Mouse (Mus musculus) right cerebral cortex, postnatal 10 days (tissue): Measurements from ENCODE around the gene Olfr56.
"Not testable (repeated sequence)": the region's sequence is repeated elsewhere in the genome, so short reads cannot be mapped to it uniquely, and the experiment has no call there.

Source experiments
- DNase-seq, 2 experiments: peaks; one replicate each; pipeline ENCODE4 v3.0.0; 2021; ENCODE audit warnings: low spot score in 2 of 2

Olfr56 gene

GRCm38 (mm10) chr11:49168839-49169611 is 190.3 kb downstream of the Olfr56 start:
- DNase-seq, result peak in 1 of 2 experiments; percentile 32

DNA sequence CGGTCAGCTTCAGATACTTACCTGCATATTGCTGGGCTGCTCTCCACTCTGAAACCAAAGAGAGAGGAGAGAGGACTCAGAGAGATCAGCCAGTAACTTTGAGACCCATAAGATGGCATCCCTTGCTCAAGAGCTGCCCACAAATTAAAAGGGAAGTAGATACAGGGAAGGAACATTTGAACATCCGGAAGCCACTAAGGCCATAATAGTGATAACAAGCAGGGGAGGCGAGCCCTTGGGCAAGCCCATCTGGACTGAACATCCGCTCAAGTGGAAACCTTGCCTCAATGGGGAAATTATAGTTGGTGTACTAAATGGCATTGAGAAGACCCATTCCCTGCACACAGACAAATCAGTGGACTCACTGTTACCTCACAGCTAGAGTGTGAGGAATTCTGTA is 191.9 kb downstream of the Olfr56 start:
- no peak for DNase-seq

DNA sequence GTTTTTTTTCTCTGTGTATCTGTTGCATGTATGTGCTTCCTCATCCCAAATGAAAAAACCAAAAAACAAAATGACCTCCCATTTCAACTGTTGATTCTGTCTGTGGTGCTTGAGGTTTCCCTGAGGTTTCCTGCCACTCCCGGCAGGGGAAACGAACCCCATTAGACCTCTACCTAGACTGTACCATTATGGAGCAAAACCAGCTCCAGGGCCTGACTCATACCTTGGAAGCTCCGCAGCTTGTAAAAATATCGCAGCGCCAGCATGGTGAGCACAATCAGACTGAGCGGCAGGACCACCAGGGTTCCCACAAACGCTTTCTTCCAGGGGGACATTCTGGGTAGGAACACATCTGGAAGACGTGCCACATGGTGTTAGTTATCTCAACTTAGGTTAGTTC is 196.7 kb downstream of the Olfr56 start:
- no peak for DNase-seq

- not testable (repeated sequence) for DNase-seq
Measured at GRCm38 (mm10) chr11:49176047-49176779, 197.5 kb downstream of the Olfr56 start.

DNA sequence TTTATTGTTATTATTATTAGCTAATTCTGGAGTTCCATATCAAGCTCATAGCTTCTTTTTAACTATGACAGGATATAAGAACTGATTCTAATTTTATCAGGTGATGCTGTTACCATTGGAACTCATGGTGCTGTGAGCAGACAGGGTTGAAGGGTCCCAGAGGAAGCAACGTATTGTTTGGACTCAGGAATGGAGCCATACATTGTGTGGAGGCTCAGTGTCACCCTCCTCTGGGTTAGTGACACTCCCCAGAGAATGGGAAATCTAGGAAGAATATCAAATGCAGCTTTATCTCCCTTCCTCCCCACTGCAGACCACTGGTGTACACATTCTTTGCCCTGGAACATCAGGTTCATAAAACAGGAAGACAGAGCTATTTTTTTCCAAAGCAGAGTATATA is 204.5 kb downstream of the Olfr56 start:
- DNase-seq, result no peak
